Mouse (Mus musculus) heart, embryonic 11.5 days (tissue): ENCODE measurements around the gene Gm3336. TPM values are rescaled to one million over a fixed set of nuclear protein-coding genes. Genes with fewer than 3 reads are reported as not detected.

Source experiments
- ATAC-seq: fragments of 200-750 bp; cut with Nextera tagmentation; replicated peaks from 2 replicates; pipeline ENCODE4 v1.8.0; 2017; ENCODE audit warnings: moderate library complexity; ENCODE audit not compliant: insufficient number of reproducible peaks, low FRiP score, low TSS enrichment
- H3K27ac ChIP-seq: fragments of 300-500 bp; sonication (generic); 2 replicates; pipeline ENCODE4 v1.5.1; 2014; ENCODE audit warnings: mild to moderate bottlenecking, low read depth, low read length
- H3K27me3 ChIP-seq: fragments of 300-500 bp; sonication (generic); 2 replicates; pipeline ENCODE4 v1.6.1; 2014; ENCODE audit warnings: mild to moderate bottlenecking, low read length, mixed read lengths; ENCODE audit not compliant: control insufficient read depth, insufficient read depth
- H3K36me3 ChIP-seq: fragments of 300-500 bp; sonication (generic); 2 replicates; pipeline ENCODE4 v1.6.1; 2014; ENCODE audit warnings: mild to moderate bottlenecking, low read length, moderate library complexity, mixed read lengths; ENCODE audit not compliant: control insufficient read depth, insufficient read depth
- H3K4me1 ChIP-seq: fragments of 300-500 bp; sonication (generic); 2 replicates; pipeline ENCODE4 v1.6.1; 2014; ENCODE audit warnings: low read length; ENCODE audit not compliant: control insufficient read depth, insufficient read depth
- H3K4me2 ChIP-seq: fragments of 300-500 bp; sonication (generic); 2 replicates; pipeline ENCODE4 v1.6.1; 2014; ENCODE audit warnings: mild to moderate bottlenecking, moderate library complexity
- H3K4me3 ChIP-seq: fragments of 300-500 bp; sonication (generic); 2 replicates; pipeline ENCODE4 v1.5.1; 2014; ENCODE audit warnings: low read depth, low read length
- H3K9ac ChIP-seq: fragments of 300-500 bp; sonication (generic); 2 replicates; pipeline ENCODE4 v1.6.1; 2014; ENCODE audit warnings: mild to moderate bottlenecking, low read depth, low read length, moderate library complexity
- H3K9me3 ChIP-seq: fragments of 300-500 bp; sonication (generic); replicated peaks from 2 replicates; pipeline ENCODE4 v1.6.1; 2016; ENCODE audit warnings: low read length; ENCODE audit not compliant: control insufficient read depth
- WGBS: fragments of 180-500 bp; shearing (Covaris S2); extraction: QIAGEN DNeasy Blood & Tissue Kit; methylation state at CpG from one replicate; pipeline ENCODE4 v1.1.7; 2014; ENCODE audit not compliant: insufficient replicate concordance; 5-methylcytosine and 5-hydroxymethylcytosine counted together
- polyA plus RNA-seq: library from polyadenylated mRNA; unstranded; fragments of >200 nt; fragmentation: Nextera tagmentation; extraction: Ambion mirVana; gene quantifications from 2 replicates; pipeline ENCODE4 v1.2.1, GENCODE M21; 2014

Gene Gm3336
- polyA plus RNA-seq, 1 experiment from 2014 or later = not detected

DNA sequence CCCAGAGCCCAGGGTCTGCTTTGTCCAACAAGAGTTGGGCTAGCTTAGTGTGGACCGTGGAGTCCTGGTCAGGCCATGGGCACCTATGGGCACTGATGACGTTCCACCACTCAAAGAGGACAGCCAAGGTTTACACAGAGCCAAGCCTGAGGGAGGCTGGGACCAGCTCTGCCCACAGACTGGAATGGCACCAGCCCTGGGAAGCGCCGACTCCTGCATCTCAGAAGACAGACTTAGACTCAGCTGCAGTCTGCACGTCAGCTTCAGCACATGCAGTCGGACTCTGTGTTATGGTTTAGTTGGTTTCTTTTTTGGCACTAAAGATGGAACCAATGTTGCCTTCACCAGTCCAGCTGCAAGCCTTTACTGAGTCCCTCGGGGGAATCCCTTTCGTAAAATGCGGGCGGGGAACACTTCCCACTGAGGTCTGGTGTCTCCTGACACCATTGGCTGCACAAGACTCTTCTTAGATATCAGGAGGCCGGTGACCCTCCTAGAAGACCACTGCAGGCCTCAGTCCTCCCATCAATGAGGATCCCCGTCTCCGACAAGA is 31.9 kb downstream of the Gm3336 start:
- no peaks in the 10 kb centered on the region for H3K36me3 ChIP-seq
- H3K27me3 ChIP-seq = peaks cover 53% of the 10 kb centered on the region
- no peak overlapping the region for H3K9ac ChIP-seq
- no peak overlapping the region for H3K4me3 ChIP-seq
- 82% methylated on average over 13 of the region's 13 CpGs for WGBS
- ATAC-seq = no peak
- H3K9me3 ChIP-seq = no peaks in the 10 kb centered on the region
- peaks cover 7% of the 10 kb centered on the region; the same call in 1 of the 2 replicates for H3K4me1 ChIP-seq
- no peak overlapping the region for H3K27ac ChIP-seq
- no peak overlapping the region for H3K4me2 ChIP-seq

DNA sequence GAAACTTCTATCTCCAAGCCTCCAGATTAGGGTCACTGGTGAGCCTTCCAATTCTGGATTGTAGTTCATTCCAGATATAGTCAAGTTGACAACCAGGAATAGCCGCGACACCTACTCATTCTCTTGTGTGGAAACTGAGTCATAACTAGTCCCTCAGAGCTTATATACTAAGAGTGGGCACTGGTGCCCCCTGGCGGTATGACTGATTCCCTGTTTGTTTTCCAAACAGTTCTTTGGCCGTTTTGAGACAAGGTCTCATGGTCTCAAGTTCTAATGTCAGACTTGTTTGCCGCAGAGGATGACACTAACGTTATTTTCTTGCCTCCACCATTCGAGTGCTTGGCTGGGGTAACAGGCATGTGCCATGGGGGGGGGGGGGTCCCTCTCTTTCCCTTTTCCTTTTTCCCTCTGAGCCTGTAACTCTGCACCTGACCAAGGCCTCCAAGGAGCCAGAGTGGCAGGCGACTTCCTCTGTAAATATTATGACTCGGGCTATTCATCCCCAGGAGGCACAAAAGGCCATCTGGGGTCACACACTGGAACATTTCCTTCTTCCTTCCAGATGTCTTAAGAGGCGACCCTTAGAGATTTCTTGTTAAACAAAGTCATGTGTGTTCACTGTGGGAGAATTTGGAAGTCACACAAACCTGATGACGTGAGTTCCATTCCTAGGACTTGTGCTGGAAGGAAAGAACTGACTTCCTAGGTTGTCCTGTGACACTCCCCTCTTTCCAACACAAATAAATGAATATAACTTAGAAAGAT is 33.8 kb downstream of the Gm3336 start:
- no peak overlapping the region for H3K9ac ChIP-seq
- no peaks in the 10 kb centered on the region for H3K36me3 ChIP-seq
- H3K4me3 ChIP-seq = 0 out of 2 replicates have a peak overlapping the region, but pooled peaks have one; percentile 1
- peak overlapping the region; percentile 16; the same call in 1 of the 2 replicates for H3K27ac ChIP-seq
- 29% methylated on average over 11 of the region's 11 CpGs for WGBS
- ATAC-seq = no peak
- peaks cover 7% of the 10 kb centered on the region; the same call in 1 of the 2 replicates for H3K4me1 ChIP-seq
- peaks cover 37% of the 10 kb centered on the region for H3K27me3 ChIP-seq
- no peaks in the 10 kb centered on the region for H3K9me3 ChIP-seq
- H3K4me2 ChIP-seq = no peak overlapping the region

DNA sequence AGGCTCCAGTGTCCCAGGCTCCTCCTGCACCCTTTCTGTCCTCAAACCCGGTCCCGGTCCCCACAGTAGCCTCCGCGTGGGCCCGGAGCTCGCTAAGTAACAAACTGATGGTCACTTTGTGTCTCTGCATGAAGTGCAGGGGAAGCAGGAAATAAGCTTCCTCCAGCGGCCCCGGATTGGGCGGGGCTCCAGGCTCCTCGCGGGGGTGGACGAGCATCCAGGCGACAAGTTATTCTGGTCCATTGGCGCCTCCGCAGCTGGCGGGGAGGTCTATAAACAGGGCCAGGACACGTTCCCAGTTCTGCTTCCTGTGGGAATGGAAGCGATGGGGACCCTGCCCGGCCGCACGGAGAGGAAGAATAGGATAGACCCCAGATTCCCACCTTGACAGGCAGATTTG is 34.8 kb downstream of the Gm3336 start:
- 16% methylated on average over 21 of the region's 21 CpGs for WGBS
- Histone ChIP-seq H3K4me1 (peaks cover 7% of the 10 kb centered on the region; the same call in 1 of the 2 replicates), H3K4me3 (peak overlapping the region; percentile 1), H3K27me3 (peaks cover 28% of the 10 kb centered on the region), H3K9me3 (no peaks in the 10 kb centered on the region), H3K36me3 (no peaks in the 10 kb centered on the region), H3K27ac (peak overlapping the region; percentile 16; the same call in 1 of the 2 replicates), H3K4me2 (peak overlapping the region; percentile 56), H3K9ac (0 out of 2 replicates have a peak overlapping the region, but pooled peaks have one; percentile 52)
- ATAC-seq = no peak

DNA sequence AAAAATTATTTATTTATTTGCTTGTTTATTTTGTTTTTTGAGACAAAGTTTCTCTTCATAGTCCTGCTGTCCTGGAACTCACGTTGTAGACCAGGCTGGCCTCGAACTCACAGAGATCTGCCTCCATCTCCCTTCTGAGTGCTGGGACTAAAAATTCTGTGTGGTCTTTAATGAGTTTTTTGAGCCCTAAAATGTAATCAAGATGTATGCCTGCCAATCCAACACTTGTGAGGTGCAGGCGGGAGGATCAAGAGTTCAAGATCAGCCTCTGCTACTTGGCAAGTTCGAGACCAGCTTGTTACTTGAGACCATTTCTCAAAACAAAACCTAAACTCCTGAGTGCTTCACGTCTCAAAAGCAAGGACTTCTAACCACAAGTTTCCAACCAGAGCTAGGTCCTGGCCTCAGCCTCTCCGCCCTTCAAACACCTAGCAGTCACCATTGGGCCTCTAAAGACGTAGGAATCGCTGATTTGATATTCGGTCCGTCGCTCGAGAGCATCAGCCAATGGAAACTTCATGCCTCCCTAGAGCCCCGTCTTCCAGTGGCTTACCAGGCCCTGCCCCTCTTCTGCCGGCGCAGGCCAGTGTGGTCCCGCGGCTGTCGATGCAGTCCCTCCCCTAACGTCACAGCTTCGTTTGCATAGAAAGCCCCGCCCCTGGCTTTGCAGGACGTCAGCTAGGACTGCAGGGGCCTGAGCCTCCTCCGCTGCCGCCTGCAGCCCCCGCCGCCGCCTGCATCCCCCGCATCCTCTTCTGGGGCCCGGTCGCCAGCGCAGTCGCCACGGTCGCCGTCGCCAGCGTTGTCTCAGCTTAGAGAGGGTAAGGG is 35.9 kb downstream of the Gm3336 start, which contains the start of gene Rab3a:
Rab3a (plus strand) TSS at position 637 of the 828 bp plus-strand sequence.
- Histone ChIP-seq H3K9ac (peak within 1 kb of the TSS; percentile 82), H3K36me3 (peaks cover 3% of the 10 kb centered on the region; the same call in 1 of the 2 replicates), H3K9me3 (no peaks in the 10 kb centered on the region), H3K4me1 (peaks cover 9% of the 10 kb centered on the region; the same call in 1 of the 2 replicates), H3K27ac (peak within 1 kb of the TSS; percentile 46), H3K27me3 (peaks cover 17% of the 10 kb centered on the region), H3K4me3 (peak within 1 kb of the TSS; percentile 74), H3K4me2 (peak within 1 kb of the TSS; percentile 99)
- peak; percentile 96 for ATAC-seq
- WGBS = 8% methylated on average over 37 of the region's 37 CpGs

DNA sequence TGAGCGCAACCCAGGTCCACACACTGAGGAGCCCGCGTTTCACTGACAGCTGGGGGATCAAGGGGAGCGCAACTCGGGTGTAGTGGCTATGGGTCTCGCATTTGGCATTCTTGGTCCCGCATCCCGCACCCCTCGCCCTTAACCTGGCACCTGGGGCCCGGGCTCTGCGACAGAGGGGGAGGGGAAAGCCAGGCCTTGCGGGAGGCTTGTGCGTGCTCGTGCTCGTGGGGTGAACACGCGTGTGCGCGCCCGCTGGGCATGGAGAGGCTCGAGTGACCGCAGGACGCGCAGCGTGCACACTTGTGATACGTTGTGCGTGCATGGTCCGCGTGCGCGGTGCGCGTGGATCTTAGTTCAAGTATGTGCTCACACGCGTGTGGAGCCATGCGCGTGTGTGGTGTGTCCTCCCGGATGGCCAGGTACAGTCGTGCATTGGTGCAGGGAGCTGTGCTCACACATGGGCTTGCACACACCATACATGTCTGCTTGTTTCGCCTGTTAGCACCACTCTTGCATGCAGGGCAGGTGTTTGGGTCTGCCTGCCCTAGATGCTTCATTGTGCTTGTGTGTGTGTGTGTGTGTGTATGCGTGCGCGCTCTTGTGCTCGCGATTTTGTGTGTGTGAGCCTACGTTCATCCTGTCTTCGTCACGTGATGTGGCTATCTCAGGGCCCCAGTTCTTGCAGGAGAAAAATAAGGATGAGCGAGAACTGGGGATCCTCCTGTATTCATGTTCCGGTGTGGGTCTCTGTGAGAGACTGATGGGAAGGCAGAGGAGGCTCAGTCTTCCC is 36.7 kb downstream of the Gm3336 start:
- ATAC-seq = peak; percentile 16
- Histone ChIP-seq H3K36me3 (peaks cover 3% of the 10 kb centered on the region; the same call in 1 of the 2 replicates), H3K27ac (no peak overlapping the region; the same call in 1 of the 2 replicates)

DNA sequence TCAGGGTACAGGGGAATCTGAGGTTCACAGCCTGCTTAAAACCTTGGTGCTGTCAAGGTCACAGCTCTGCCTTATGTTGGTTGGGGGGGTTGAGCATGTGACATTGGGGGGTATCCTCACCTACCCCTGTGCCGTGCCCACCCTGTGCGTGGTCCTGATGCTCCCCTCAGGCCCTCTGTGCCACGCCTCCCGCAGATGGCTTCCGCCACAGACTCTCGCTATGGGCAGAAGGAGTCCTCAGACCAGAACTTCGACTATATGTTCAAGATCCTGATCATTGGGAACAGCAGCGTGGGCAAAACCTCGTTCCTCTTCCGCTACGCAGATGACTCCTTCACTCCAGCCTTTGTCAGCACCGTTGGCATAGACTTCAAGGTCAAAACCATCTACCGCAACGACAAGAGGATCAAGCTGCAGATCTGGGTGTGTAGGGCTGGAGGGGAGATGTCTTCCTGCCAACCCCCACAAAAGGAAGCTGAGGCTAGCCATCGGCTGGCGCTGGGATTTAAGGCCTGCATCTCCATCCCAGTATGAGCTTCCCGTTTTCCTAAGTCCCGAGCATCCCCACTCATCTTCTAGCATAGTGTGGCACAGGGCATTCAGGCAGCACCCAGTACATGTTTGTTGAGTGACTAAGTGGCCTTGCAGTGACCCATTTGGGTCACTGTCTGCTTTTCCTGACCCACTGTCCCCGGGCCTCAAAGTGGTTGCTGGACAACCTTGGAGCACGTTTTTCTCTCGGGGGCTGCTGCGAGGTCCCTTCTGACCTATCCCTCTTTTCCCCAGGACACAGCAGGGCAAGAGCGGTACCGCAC is 37.5 kb downstream of the Gm3336 start:
- H3K4me2 ChIP-seq = peak overlapping the region; percentile 99
- WGBS = 79% methylated on average over 24 of the region's 24 CpGs
- peak overlapping the region; percentile 74; the same call in 1 of the 2 replicates for H3K4me3 ChIP-seq
- ATAC-seq = no peak
- H3K9ac ChIP-seq = no peak overlapping the region
- peaks cover 9% of the 10 kb centered on the region; the same call in 1 of the 2 replicates for H3K4me1 ChIP-seq
- H3K36me3 ChIP-seq = peaks cover 3% of the 10 kb centered on the region; the same call in 1 of the 2 replicates
- 0 out of 2 replicates have a peak, but pooled peaks cover 4% of the 10 kb centered on the region for H3K27me3 ChIP-seq
- H3K27ac ChIP-seq = no peak overlapping the region
- H3K9me3 ChIP-seq = no peaks in the 10 kb centered on the region

More for the DNA sequence above, 36.7 kb downstream of the Gm3336 start:
- no peaks in the 10 kb centered on the region for H3K9me3 ChIP-seq
- WGBS = 18% methylated on average over 50 of the region's 50 CpGs
- H3K4me1 ChIP-seq = peaks cover 9% of the 10 kb centered on the region; the same call in 1 of the 2 replicates
- peak overlapping the region; percentile 74 for H3K4me3 ChIP-seq
- H3K9ac ChIP-seq = peak overlapping the region; percentile 82
- peak overlapping the region; percentile 99 for H3K4me2 ChIP-seq
- H3K27me3 ChIP-seq = peaks cover 8% of the 10 kb centered on the region

DNA sequence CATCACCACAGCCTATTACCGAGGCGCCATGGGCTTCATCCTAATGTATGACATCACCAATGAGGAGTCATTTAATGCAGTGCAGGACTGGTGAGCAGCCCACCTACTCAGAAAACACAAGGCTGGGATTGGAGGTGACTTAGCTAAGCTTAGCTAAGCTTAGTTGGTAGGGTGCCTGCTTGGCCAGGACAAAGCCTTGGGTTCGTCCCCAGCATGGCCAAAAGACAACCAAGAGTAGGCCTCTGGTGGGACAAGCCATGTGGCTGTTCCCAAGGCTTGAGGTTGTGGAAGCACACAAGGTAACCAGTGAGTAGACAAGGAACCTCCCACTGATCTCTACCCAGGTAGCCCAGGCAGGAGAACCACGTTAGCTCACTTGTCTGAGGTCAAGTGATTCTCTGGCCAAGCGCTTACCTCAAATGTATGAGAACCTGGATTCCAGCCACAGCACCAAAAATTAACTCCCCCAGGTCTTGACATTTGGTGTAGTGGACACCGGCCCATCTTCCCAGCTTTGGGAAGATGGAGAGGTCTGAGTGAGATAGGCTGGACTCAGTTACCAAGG is 38.2 kb downstream of the Gm3336 start:
- Histone ChIP-seq H3K27ac (no peak overlapping the region), H3K4me3 (no peak overlapping the region), H3K9ac (no peak overlapping the region), H3K36me3 (peaks cover 3% of the 10 kb centered on the region; the same call in 1 of the 2 replicates), H3K4me2 (no peak overlapping the region), H3K4me1 (peaks cover 13% of the 10 kb centered on the region; the same call in 1 of the 2 replicates), H3K9me3 (no peaks in the 10 kb centered on the region), H3K27me3 (0 out of 2 replicates have a peak, but pooled peaks cover 4% of the 10 kb centered on the region)
- ATAC-seq = no peak
- WGBS = 90% methylated on average over 6 of the region's 6 CpGs
